Mouse (Mus musculus): Measurements from ENCODE around the gene Frmd4a.

- TF ChIP-seq EP300 (IDR thresholded peaks at IDR 0.05; ENCODE audit: low read depth) (peak; percentile 70), CTCF (IDR thresholded peaks at IDR 0.05; ENCODE audit: low read depth) (no peak)
Measured at GRCm38 (mm10) chr2:4552486-4552885, 535.0 kb downstream of the Frmd4a start.

All from liver, postnatal 0 days (tissue).